Mouse (Mus musculus) frontal cortex, adult (tissue): ENCODE measurements around the gene Pga5.

ENCODE experiments used
- ATAC-seq: cut with Nextera tagmentation; 2 replicates; pipeline ENCODE4 v1.9.2; 2017; ENCODE audit warnings: mild to moderate bottlenecking, moderate library complexity, mixed read lengths; ENCODE audit not compliant: low TSS enrichment

Pga5 gene

GRCm38 (mm10) chr19:10677915-10678771 is at the start of gene Pga5:
Gene Pga5, minus strand, starts transcription at chr19:10678071.
- 0 out of 2 replicates have a peak, but pooled peaks have one; percentile 20 for ATAC-seq

- ATAC-seq = no peak
These were observed 46.9 kb upstream of the Pga5 start for GRCm38 (mm10) chr19:10724629-10725363.

- no peak for ATAC-seq
These were observed 45.8 kb upstream of the Pga5 start for GRCm38 (mm10) chr19:10723649-10724048.

GRCm38 (mm10) chr19:10723084-10723483 is 45.2 kb upstream of the Pga5 start:
- peak; percentile 48; the same call in 1 of the 2 replicates for ATAC-seq

GRCm38 (mm10) chr19:10721064-10721463 is 43.2 kb upstream of the Pga5 start:
- ATAC-seq = no peak

GRCm38 (mm10) chr19:10720524-10720923 is 42.7 kb upstream of the Pga5 start:
- ATAC-seq = no peak

GRCm38 (mm10) chr19:10719751-10720150 is 41.9 kb upstream of the Pga5 start:
- ATAC-seq = no peak

GRCm38 (mm10) chr19:10718251-10718775 is 40.4 kb upstream of the Pga5 start:
- ATAC-seq = no peak

- ATAC-seq = no peak
These were observed 37.6 kb upstream of the Pga5 start for GRCm38 (mm10) chr19:10715476-10715875.

GRCm38 (mm10) chr19:10714682-10715475 is 37.0 kb upstream of the Pga5 start:
- peak; percentile 76 for ATAC-seq

GRCm38 (mm10) chr19:10714168-10714567 is 36.3 kb upstream of the Pga5 start:
- no peak for ATAC-seq

- ATAC-seq = no peak
These were observed 35.7 kb upstream of the Pga5 start for GRCm38 (mm10) chr19:10713551-10713950.

GRCm38 (mm10) chr19:10712646-10713045 is 34.8 kb upstream of the Pga5 start:
- ATAC-seq = no peak

GRCm38 (mm10) chr19:10712194-10712593 is 34.3 kb upstream of the Pga5 start:
- ATAC-seq = no peak

GRCm38 (mm10) chr19:10710751-10711150 is 32.9 kb upstream of the Pga5 start:
- no peak for ATAC-seq

GRCm38 (mm10) chr19:10710088-10710511 is 32.2 kb upstream of the Pga5 start:
- ATAC-seq = peak; percentile 47

GRCm38 (mm10) chr19:10709360-10710087 is 31.7 kb upstream of the Pga5 start:
- peak; percentile 73 for ATAC-seq

- no peak for ATAC-seq
These were observed 31.0 kb upstream of the Pga5 start for GRCm38 (mm10) chr19:10708900-10709299.

GRCm38 (mm10) chr19:10707881-10708280 is 30.0 kb upstream of the Pga5 start:
- no peak for ATAC-seq

- no peak for ATAC-seq
These were observed 29.4 kb upstream of the Pga5 start for GRCm38 (mm10) chr19:10707087-10707875.
